Mouse (Mus musculus): ENCODE data around the gene Csnk2a1.

Gene Csnk2a1

DNA sequence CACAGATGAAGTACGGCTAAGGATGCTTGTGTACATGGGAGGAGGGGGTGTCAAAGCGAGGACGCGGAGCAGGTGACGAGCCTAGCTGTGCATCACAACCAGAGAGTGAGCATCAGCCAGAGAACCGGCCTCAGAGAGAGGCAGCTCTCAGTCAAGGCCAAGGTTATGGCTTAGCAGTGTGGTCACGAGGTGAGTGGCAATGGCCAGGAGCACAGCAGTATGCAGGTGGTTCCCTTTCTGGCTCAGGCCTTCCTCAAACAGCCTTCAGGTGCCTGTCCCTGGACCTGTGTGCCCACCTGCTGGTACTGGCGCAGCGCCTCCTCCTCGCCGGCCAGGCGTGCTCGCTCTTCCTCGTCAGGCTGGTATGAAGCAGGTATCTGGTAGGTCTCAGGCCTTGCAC lies 97.3 kb downstream of the Csnk2a1 start:
- DNase-seq (ENCODE audit: low spot score in 2 of 2) = no peak

- DNase-seq (ENCODE audit: low spot score in 2 of 2) = no peak
These were observed 98.2 kb downstream of the Csnk2a1 start for GRCm38 (mm10) chr2:152324842-152325241.

DNA sequence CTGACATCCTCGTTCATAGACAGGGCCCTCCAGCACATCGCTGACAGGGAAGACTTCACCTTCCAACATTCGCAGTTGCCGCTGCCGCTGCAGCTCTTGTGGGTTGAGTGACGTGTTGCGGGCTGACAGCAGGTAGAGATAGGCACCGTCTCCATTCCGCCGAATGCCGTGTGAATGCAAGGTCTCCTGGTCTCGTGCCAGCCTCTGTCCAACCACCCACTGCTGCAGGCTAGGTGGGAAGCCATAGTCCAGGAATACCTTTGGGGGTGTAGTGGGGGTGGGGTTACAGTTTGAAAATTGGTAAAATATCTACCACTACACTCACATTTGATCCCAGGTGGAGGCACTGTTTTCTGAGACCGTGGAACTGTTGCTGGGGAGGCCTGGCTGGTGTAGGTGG lies 99.5 kb downstream of the Csnk2a1 start:
- DNase-seq (ENCODE audit: low spot score in 2 of 2) = no peak

GRCm38 (mm10) chr2:152326654-152327053 lies 100.0 kb downstream of the Csnk2a1 start:
- DNase-seq (ENCODE audit: low spot score in 2 of 2) = no peak

GRCm38 (mm10) chr2:152327980-152328379 lies 101.3 kb downstream of the Csnk2a1 start:
- peak in 1 of 2 experiments; percentile 68 for DNase-seq (ENCODE audit: low spot score in 2 of 2)

- no peak for DNase-seq (ENCODE audit: low spot score in 2 of 2)
These were observed 104.3 kb downstream of the Csnk2a1 start for GRCm38 (mm10) chr2:152330858-152331423.

Data from heart, adult 9 months (tissue).